Mouse (Mus musculus): ENCODE results near the gene Snx14. TPM values are rescaled to one million over a fixed set of nuclear protein-coding genes. Genes with fewer than 3 reads are reported as not detected.
"Not testable (repeated sequence)": the region's sequence is repeated elsewhere in the genome, so short reads cannot be mapped to it uniquely, and the experiment has no call there.

Gene Snx14
- 20.2 and 24.3 TPM in 2 replicates for polyA plus RNA-seq (2016; fragmentation: Nextera tagmentation; extraction: Ambion mirVana)

GRCm38 (mm10) chr9:88438555-88439237, at the start of gene Snx14:
Snx14 (minus strand) TSS chr9:88438958.
- H3K36me3 ChIP-seq = no peaks in the 10 kb centered on the region
- WGBS = under 1% methylated on average over 62 of the region's 62 CpGs
- peaks cover 6% of the 10 kb centered on the region; the same call in 1 of the 2 replicates for H3K4me1 ChIP-seq
- peak within 1 kb of the TSS; percentile 88 for H3K4me2 ChIP-seq (replicated peaks)
- H3K9me3 ChIP-seq = no peaks in the 10 kb centered on the region; the same call in 1 of the 2 replicates
- H3K27ac ChIP-seq = peak within 1 kb of the TSS; percentile 80
- peak within 1 kb of the TSS; percentile 75 for H3K4me3 ChIP-seq
- H3K27me3 ChIP-seq = no peaks in the 10 kb centered on the region
- peak; percentile 96 for ATAC-seq (ENCODE audit: insufficient number of reproducible peaks, insufficient read depth, low FRiP score, low TSS enrichment)
- H3K9ac ChIP-seq = peak within 1 kb of the TSS; percentile 70

- Histone ChIP-seq H3K9me3 (no peaks in the 10 kb centered on the region), H3K9ac (no peak overlapping the region), H3K27me3 (no peaks in the 10 kb centered on the region), H3K36me3 (no peaks in the 10 kb centered on the region), H3K27ac (no peak overlapping the region), H3K4me3 (no peak overlapping the region), H3K4me1 (peaks cover 5% of the 10 kb centered on the region), H3K4me2 (replicated peaks) (no peak overlapping the region)
- ATAC-seq (ENCODE audit: insufficient number of reproducible peaks, insufficient read depth, low FRiP score, low TSS enrichment) = no peak
- WGBS = 52% methylated on average over 6 of the region's 6 CpGs
Measured at GRCm38 (mm10) chr9:88484531-88484930, 45.8 kb upstream of the Snx14 start.

- Histone ChIP-seq H3K9ac (peak overlapping the region; percentile 94), H3K36me3 (no peaks in the 10 kb centered on the region), H3K27ac (peak overlapping the region; percentile 99), H3K4me3 (peak overlapping the region; percentile 100), H3K9me3 (no peaks in the 10 kb centered on the region), H3K27me3 (no peaks in the 10 kb centered on the region), H3K4me2 (replicated peaks) (peak overlapping the region; percentile 52), H3K4me1 (peaks cover 5% of the 10 kb centered on the region)
- WGBS = under 1% methylated on average over 40 of the region's 52 CpGs
- no peak for ATAC-seq (ENCODE audit: insufficient number of reproducible peaks, insufficient read depth, low FRiP score, low TSS enrichment)
Measured at GRCm38 (mm10) chr9:88482829-88483396, 44.2 kb upstream of the Snx14 start.

GRCm38 (mm10) chr9:88482230-88482828, 43.6 kb upstream of the Snx14 start, which contains the start of gene Syncrip:
Syncrip (minus strand) TSS chr9:88482574.
- not testable (repeated sequence) for H3K9me3 ChIP-seq, H3K36me3 ChIP-seq, H3K27me3 ChIP-seq, H3K4me1 ChIP-seq
- peak within 1 kb of the TSS; percentile 78 for H3K4me2 ChIP-seq (replicated peaks)
- under 1% methylated on average over 48 of the region's 68 CpGs for WGBS
- peak within 1 kb of the TSS; percentile 100 for H3K9ac ChIP-seq
- peak within 1 kb of the TSS; percentile 100 for H3K4me3 ChIP-seq
- H3K27ac ChIP-seq = peak within 1 kb of the TSS; percentile 99
- peak; percentile 93 for ATAC-seq (ENCODE audit: insufficient number of reproducible peaks, insufficient read depth, low FRiP score, low TSS enrichment)

- no peak; the same call in 1 of the 2 replicates for ATAC-seq (ENCODE audit: insufficient number of reproducible peaks, insufficient read depth, low FRiP score, low TSS enrichment)
- peaks cover 5% of the 10 kb centered on the region for H3K4me1 ChIP-seq
- under 1% methylated on average over 31 of the region's 43 CpGs for WGBS
Measured at GRCm38 (mm10) chr9:88481791-88482160, 43.0 kb upstream of the Snx14 start.

GRCm38 (mm10) chr9:88481061-88481790, 42.5 kb upstream of the Snx14 start:
- no peaks in the 10 kb centered on the region for H3K9me3 ChIP-seq
- H3K4me2 ChIP-seq (replicated peaks) = peak overlapping the region; percentile 78
- no peaks in the 10 kb centered on the region for H3K27me3 ChIP-seq
- peaks cover 8% of the 10 kb centered on the region for H3K36me3 ChIP-seq
- 1% methylated on average over 58 of the region's 78 CpGs for WGBS
- H3K9ac ChIP-seq = peak overlapping the region; percentile 100
- peak overlapping the region; percentile 99 for H3K27ac ChIP-seq
- H3K4me3 ChIP-seq = peak overlapping the region; percentile 100
- 0 out of 2 replicates have a peak, but pooled peaks have one; percentile 0 for ATAC-seq (ENCODE audit: insufficient number of reproducible peaks, insufficient read depth, low FRiP score, low TSS enrichment)
- peaks cover 5% of the 10 kb centered on the region for H3K4me1 ChIP-seq

More at GRCm38 (mm10) chr9:88481791-88482160, 43.0 kb upstream of the Snx14 start:
- Histone ChIP-seq H3K4me2 (replicated peaks) (peak overlapping the region; percentile 78; the same call in 1 of the 2 replicates), H3K27ac (peak overlapping the region; percentile 99), H3K27me3 (no peaks in the 10 kb centered on the region), H3K9me3 (no peaks in the 10 kb centered on the region), H3K4me3 (peak overlapping the region; percentile 100), H3K36me3 (peaks cover 7% of the 10 kb centered on the region), H3K9ac (peak overlapping the region; percentile 100)

GRCm38 (mm10) chr9:88480120-88480519, 41.4 kb upstream of the Snx14 start:
- H3K27ac ChIP-seq = no peak overlapping the region
- peak overlapping the region; percentile 100 for H3K4me3 ChIP-seq
- peaks cover 5% of the 10 kb centered on the region for H3K4me1 ChIP-seq
- no peak for ATAC-seq (ENCODE audit: insufficient number of reproducible peaks, insufficient read depth, low FRiP score, low TSS enrichment)
- peak overlapping the region; percentile 47 for H3K9ac ChIP-seq
- peak overlapping the region; percentile 78 for H3K4me2 ChIP-seq (replicated peaks)
- no peaks in the 10 kb centered on the region for H3K9me3 ChIP-seq
- peaks cover 16% of the 10 kb centered on the region for H3K36me3 ChIP-seq
- no peaks in the 10 kb centered on the region for H3K27me3 ChIP-seq
- WGBS = 7% methylated on average over 1 of the region's 1 CpGs

- Histone ChIP-seq H3K9ac (no peak overlapping the region), H3K36me3 (peaks cover 43% of the 10 kb centered on the region), H3K27ac (no peak overlapping the region), H3K4me2 (replicated peaks) (no peak overlapping the region), H3K4me3 (no peak overlapping the region), H3K27me3 (no peaks in the 10 kb centered on the region), H3K9me3 (no peaks in the 10 kb centered on the region), H3K4me1 (peaks cover 5% of the 10 kb centered on the region)
- 26% methylated on average over 1 of the region's 1 CpGs for WGBS
- ATAC-seq (ENCODE audit: insufficient number of reproducible peaks, insufficient read depth, low FRiP score, low TSS enrichment) = no peak
Measured at GRCm38 (mm10) chr9:88476138-88476537, 37.4 kb upstream of the Snx14 start.

GRCm38 (mm10) chr9:88461017-88461416, 22.3 kb upstream of the Snx14 start:
- H3K9ac ChIP-seq; H3K27me3 ChIP-seq; H3K4me2 ChIP-seq (replicated peaks); H3K9me3 ChIP-seq; H3K27ac ChIP-seq; ATAC-seq (ENCODE audit: insufficient number of reproducible peaks, insufficient read depth, low FRiP score, low TSS enrichment); H3K4me3 ChIP-seq; H3K4me1 ChIP-seq: not testable (repeated sequence)
- WGBS = 88% methylated on average over 3 of the region's 4 CpGs
- peaks cover 44% of the 10 kb centered on the region for H3K36me3 ChIP-seq

- Histone ChIP-seq H3K36me3 (0 out of 2 replicates have a peak, but pooled peaks cover 3% of the 10 kb centered on the region), H3K4me3 (no peak overlapping the region), H3K4me1 (peaks cover 6% of the 10 kb centered on the region; the same call in 1 of the 2 replicates), H3K4me2 (replicated peaks) (peak overlapping the region; percentile 88), H3K27me3 (no peaks in the 10 kb centered on the region), H3K27ac (no peak overlapping the region), H3K9me3 (no peaks in the 10 kb centered on the region; the same call in 1 of the 2 replicates), H3K9ac (no peak overlapping the region)
- WGBS = 30% methylated on average over 5 of the region's 5 CpGs
- no peak for ATAC-seq (ENCODE audit: insufficient number of reproducible peaks, insufficient read depth, low FRiP score, low TSS enrichment)
Measured at GRCm38 (mm10) chr9:88439991-88440390, 1.2 kb upstream of the Snx14 start.

GRCm38 (mm10) chr9:88439238-88439600, 461 bp upstream of the Snx14 start:
- H3K9me3 ChIP-seq = no peaks in the 10 kb centered on the region; the same call in 1 of the 2 replicates
- H3K27ac ChIP-seq = peak overlapping the region; percentile 80
- H3K4me3 ChIP-seq = peak overlapping the region; percentile 75
- no peaks in the 10 kb centered on the region for H3K27me3 ChIP-seq
- H3K4me2 ChIP-seq (replicated peaks) = peak overlapping the region; percentile 88
- no peak; the same call in 1 of the 2 replicates for ATAC-seq (ENCODE audit: insufficient number of reproducible peaks, insufficient read depth, low FRiP score, low TSS enrichment)
- no peaks in the 10 kb centered on the region for H3K36me3 ChIP-seq
- under 1% methylated on average over 17 of the region's 17 CpGs for WGBS
- H3K9ac ChIP-seq = peak overlapping the region; percentile 70
- peaks cover 6% of the 10 kb centered on the region; the same call in 1 of the 2 replicates for H3K4me1 ChIP-seq
